8 mouse cellular contexts compared by ENCODE assay signal in the genomic region with DNA sequence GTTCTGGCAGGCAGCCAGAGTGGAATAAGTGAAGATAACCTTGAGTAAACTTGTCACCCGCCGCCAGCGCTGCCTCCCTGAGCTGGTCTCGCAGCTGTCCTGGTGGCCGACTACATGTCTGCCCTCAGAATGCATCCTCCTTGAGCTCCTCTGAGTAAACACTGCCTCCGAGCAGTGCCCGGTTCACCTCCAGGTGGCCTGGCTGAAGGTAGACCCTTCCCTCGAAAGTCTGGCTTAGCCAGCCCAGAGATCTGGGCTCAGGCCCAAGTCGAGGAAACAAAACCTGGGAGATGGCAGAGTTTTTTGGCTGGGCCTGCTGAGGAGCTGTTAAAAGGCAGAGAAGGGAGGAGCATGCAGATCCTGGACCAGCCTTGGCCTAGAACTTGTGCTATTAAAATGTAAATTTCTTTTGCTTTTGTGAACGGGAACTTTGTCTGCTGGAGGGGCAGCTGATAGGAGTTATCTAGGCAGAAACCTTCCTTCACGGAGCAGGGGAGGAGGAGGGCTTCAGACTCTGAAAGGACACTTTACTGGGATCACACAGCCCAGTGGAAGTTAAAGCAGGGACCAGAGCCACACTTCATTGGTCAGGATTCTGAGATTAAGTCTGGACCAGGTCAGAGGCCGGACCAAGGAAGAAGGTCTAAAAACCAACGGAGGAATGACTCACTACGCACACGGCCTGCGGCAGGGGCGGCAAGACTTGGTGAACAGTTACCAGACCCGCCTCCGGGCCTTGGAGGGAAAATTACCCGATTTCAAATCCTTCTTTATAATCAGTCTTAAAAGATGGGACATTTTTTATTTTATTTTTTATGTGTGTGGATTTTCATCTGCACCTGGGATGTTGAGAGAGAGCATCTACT. TPM values are rescaled to one million over a fixed set of nuclear protein-coding genes. Genes with fewer than 3 reads are reported as not detected.
DNase-seq lines count a peak whose midpoint lies in the region; ATAC-seq and TF ChIP-seq lines count a peak whose summit lies in the region.

No protein-coding gene starts in this region.

- peak overlapping the region; percentile 1; the same call in 1 of the 2 replicates for H3K27ac ChIP-seq in intestine, postnatal 0 days (ENCODE audit: low read depth, low read length)

- no peaks in the 10 kb centered on the region for H3K9me3 ChIP-seq in intestine, postnatal 0 days (ENCODE audit: control insufficient read depth)

- TF ChIP-seq CTCF in brain, embryonic 14.5 days (IDR thresholded peaks at IDR 0.05; ENCODE audit: borderline replicate concordance, extremely low read depth, insufficient read depth, insufficient read length), result no peak
- peak; percentile 18 for TF ChIP-seq CTCF in intestine, postnatal 0 days (IDR thresholded peaks at IDR 0.05; ENCODE audit: low read depth)

- ATAC-seq in CD4-positive, CD25-positive, alpha-beta regulatory T cell, adult 4 months, result peak; percentile 33
- ATAC-seq in intestine, postnatal 0 days, result no peak

- peaks cover 4% of the 10 kb centered on the region; the same call in 1 of the 2 replicates for H3K4me1 ChIP-seq in intestine, postnatal 0 days (replicated peaks; ENCODE audit: control insufficient read depth, insufficient read depth, low read length)

- no peak for TF ChIP-seq POLR2A in brain, embryonic 14.5 days (IDR thresholded peaks at IDR 0.05; ENCODE audit: borderline replicate concordance, extremely low read depth, insufficient read depth, insufficient read length, poor library complexity, severe bottlenecking)

- H3K4me3 ChIP-seq in intestine, postnatal 0 days (ENCODE audit: low read depth, low read length), result peak overlapping the region; percentile 79

- DNase-seq in 3134 (ENCODE audit: extremely low read depth, insufficient read length, low spot score), result peak; percentile 67
- peak; percentile 93 for DNase-seq in brain, embryonic 14.5 days (ENCODE audit: low read depth)
- peak; percentile 58 for DNase-seq in gastrocnemius, postnatal 10 days
- DNase-seq in lung, postnatal 10 days, result peak; percentile 65
- peak; percentile 66 for DNase-seq in ovary, postnatal 36 days (ENCODE audit: low spot score)
- no peak for DNase-seq in layer of hippocampus, adult 8-10 months (ENCODE audit: low spot score in 2 of 2)

- 9% methylated on average over 20 of the region's 20 CpGs for WGBS in intestine, postnatal 0 days

- H3K36me3 ChIP-seq in intestine, postnatal 0 days (ENCODE audit: control insufficient read depth, insufficient read depth), result peaks cover 2% of the 10 kb centered on the region

- H3K9ac ChIP-seq in intestine, postnatal 0 days (ENCODE audit: low read depth, low read length), result no peak overlapping the region

- H3K4me2 ChIP-seq in intestine, postnatal 0 days (replicated peaks; ENCODE audit: low read depth), result peak overlapping the region; percentile 98

- H3K27me3 ChIP-seq in intestine, postnatal 0 days (replicated peaks; ENCODE audit: control insufficient read depth, insufficient read depth, low read length), result no peaks in the 10 kb centered on the region

RNA-seq across cellular contexts. Expression of a gene that starts 2.3 kb away (rescaled TPM):
- 10 to 100 TPM; 10.4 to 14.6 TPM for polyA plus RNA-seq in CD4-positive, CD25-positive, alpha-beta regulatory T cell, adult 4 months (2017; shearing (Covaris generic))
- polyA plus RNA-seq in brain, embryonic 14.5 days (2012; rRNA removed), result 32.5 and 43.0 TPM in 2 replicates
- total RNA-seq in gastrocnemius, postnatal 10 days (2021), result 1 to 10 TPM; 5.4 to 8.4 TPM
- polyA plus RNA-seq in intestine, postnatal 0 days (2015; fragmentation: Nextera tagmentation; extraction: Ambion mirVana), result 6.4 and 7.0 TPM in 2 replicates
- total RNA-seq in layer of hippocampus, adult 8-10 months (2022), result 1 to 10 TPM in 1 of 4 experiments, under 1 TPM in 3; 0.66 to 2.6 (median 0.82) TPM

RNA-seq across cellular contexts. Expression of a gene that starts 15.7 kb away (rescaled TPM):
- polyA plus RNA-seq in CD4-positive, CD25-positive, alpha-beta regulatory T cell, adult 4 months (2017; shearing (Covaris generic)), result 10 to 100 TPM; 25.0 to 27.3 TPM
- 3.3 and 4.6 TPM in 2 replicates for polyA plus RNA-seq in brain, embryonic 14.5 days (2012; rRNA removed)
- total RNA-seq in gastrocnemius, postnatal 10 days (2021), result 1 to 10 TPM in 1 of 2 experiments, under 1 TPM in 1; 0.54 to 1.6 TPM
- polyA plus RNA-seq in intestine, postnatal 0 days (2015; fragmentation: Nextera tagmentation; extraction: Ambion mirVana), result 1.3 and 1.8 TPM in 2 replicates
- 1 to 10 TPM; 2.6 to 4.2 (median 3.9) TPM for total RNA-seq in layer of hippocampus, adult 8-10 months (2022)

RNA-seq across cellular contexts. Expression of a gene that starts 20.9 kb away (rescaled TPM):
- polyA plus RNA-seq in CD4-positive, CD25-positive, alpha-beta regulatory T cell, adult 4 months (2017; shearing (Covaris generic)), result 1 to 10 TPM; 5.1 to 5.4 TPM
- polyA plus RNA-seq in brain, embryonic 14.5 days (2012; rRNA removed), result 118 and 143 TPM in 2 replicates
- 10 to 100 TPM; 75.3 to 79.5 TPM for total RNA-seq in gastrocnemius, postnatal 10 days (2021)
- polyA plus RNA-seq in intestine, postnatal 0 days (2015; fragmentation: Nextera tagmentation; extraction: Ambion mirVana), result 272 and 279 TPM in 2 replicates
- 10 to 100 TPM; 80.0 to 94.3 (median 87.5) TPM for total RNA-seq in layer of hippocampus, adult 8-10 months (2022)

RNA-seq across cellular contexts. Expression of a gene that starts 44.9 kb away (rescaled TPM):
- polyA plus RNA-seq in CD4-positive, CD25-positive, alpha-beta regulatory T cell, adult 4 months (2017; shearing (Covaris generic)), result 10 to 100 TPM; 68.5 to 86.7 TPM
- polyA plus RNA-seq in brain, embryonic 14.5 days (2012; rRNA removed), result 0.03 and 0.06 TPM in 2 replicates
- not detected for total RNA-seq in gastrocnemius, postnatal 10 days (2021)
- 0.29 and 0.40 TPM in 2 replicates for polyA plus RNA-seq in intestine, postnatal 0 days (2015; fragmentation: Nextera tagmentation; extraction: Ambion mirVana)
- under 1 TPM; 0.30 to 0.70 (median 0.41) TPM for total RNA-seq in layer of hippocampus, adult 8-10 months (2022)

Comparison
In these comparisons a context has a peak if more than half of its experiments do, and no peak if none do; other contexts are left out.
1. DNase-seq: peak in 3134 (single experiment), brain, embryonic 14.5 days (single experiment), gastrocnemius, postnatal 10 days (single experiment), lung, postnatal 10 days (single experiment) and ovary, postnatal 36 days (single experiment); none in layer of hippocampus, adult 8-10 months (0 of 2).
2. RNA of a gene that starts 20.9 kb away (polyA plus RNA-seq): 272 to 279 TPM in intestine, postnatal 0 days and 118 to 143 TPM in brain, embryonic 14.5 days; 5.1 to 5.4 TPM in CD4-positive, CD25-positive, alpha-beta regulatory T cell, adult 4 months; every median in the first group is over 10 times any median in the second.